Mouse (Mus musculus): ENCODE results near the gene Alk.

GRCm38 (mm10) chr17:71914941-71915340, 689.5 kb downstream of the Alk start:
- TF ChIP-seq CTCF (IDR thresholded peaks at IDR 0.05; ENCODE audit: low read depth) (no peak), EP300 (IDR thresholded peaks at IDR 0.05; ENCODE audit: low read depth) (no peak)

Measured in liver, postnatal 0 days (tissue).